Mouse (Mus musculus): ENCODE results near the gene Syndig1.

The Syndig1 gene

DNA sequence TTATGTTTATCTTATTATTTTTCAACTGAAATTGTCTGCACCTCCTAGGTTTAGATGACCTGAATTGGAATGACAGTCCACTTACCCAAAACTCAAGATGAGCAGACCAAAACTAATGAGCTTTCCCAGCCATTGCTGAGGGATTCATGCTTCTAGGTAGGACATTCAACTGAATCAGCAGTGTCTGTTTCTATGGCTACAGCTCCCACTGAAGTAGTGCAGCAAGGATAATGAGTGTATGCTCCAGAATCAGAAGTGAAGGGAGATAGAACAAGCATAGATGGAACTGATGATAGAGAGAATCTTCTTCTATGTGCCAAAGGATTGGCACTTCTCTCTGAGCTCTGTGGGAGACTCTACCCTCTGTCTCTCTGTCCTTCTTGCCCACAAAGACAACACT lies 158.6 kb downstream of the Syndig1 start:
- DNase-seq = no peak

DNA sequence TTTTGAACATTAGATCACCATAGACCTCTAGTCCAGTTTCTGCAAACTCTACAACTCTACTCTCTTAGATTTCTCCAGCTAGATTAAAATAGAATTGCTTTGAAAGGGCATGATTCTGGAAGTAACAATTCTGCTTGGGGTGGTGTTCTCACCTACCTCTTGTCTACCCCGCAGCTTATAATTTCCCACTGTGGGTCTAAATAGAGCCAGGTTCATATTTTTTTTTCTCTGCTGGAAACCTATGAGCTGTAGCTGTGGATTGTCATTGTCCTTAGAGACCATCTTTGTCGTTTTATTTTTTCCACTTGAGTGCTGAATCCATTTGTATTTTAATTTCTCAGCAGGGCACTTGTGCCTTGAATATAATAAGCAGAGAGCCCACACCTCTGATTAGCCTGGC lies 162.5 kb downstream of the Syndig1 start:
- DNase-seq = no peak

DNA sequence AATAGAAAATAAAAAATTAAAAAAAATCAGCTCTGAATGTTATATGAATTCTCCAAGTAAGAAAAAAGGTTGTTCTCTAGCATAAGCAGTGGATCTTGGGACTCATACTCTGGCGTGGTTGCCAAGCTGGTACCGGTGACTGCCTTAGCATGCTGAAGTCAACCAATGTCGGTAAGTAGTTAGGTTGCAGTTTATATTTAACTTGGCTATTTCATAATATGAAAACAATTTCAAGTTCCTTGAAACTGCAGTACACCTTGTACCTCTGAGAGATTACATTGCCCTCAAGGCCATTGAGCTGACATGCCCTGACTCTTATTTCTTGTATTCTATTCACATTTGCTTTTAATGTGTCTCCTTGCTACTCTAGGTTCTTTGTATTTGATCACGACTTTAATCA lies 163.9 kb downstream of the Syndig1 start:
- DNase-seq = no peak

DNA sequence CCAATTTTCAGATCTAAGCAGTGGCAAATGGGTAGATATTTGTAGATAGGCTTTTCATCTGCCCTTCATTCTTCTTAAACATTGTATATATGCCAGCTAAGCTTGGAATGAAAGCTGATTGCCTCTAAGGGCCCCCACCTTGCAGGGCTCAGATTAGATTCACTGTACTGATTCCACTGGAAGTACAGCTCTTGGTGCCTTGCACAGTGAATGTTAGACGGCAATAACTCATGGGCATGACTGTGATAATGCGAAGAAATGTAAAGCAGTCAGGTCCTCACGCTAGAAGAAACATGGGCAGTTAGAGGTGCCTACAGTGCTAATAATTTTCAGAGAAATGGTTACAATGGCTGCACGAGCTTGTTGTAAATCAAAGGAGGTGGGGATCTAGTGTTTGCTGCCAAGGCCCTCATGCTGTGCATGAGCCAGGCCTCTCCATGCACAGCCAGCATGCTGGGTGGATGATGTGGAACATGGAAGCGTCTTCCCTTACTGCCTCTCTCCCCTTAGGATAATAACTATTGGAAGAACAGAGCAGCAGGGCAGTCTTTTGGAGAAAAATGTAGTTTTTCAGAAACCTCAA lies 167.5 kb downstream of the Syndig1 start:
- DNase-seq = no peak

DNA sequence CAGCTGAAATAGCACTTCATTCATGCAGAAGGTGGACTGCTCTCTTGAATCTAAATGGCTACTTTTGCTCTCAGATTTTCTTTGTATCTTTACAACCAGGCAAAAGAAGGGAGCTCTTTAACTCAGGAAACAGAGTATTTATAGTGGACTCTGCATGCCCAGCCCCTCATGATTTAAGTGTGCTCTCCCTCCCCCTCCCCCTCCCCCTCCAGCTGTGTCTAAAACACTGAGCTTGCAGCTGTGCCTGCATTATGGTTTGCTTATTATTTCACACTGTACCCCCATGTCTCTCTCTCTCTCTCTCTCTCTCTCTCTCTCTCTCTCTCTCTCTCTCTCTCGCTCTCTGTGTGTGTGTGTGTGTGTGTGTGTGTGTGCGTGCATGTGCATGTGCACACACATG lies 168.6 kb downstream of the Syndig1 start:
- no peak for DNase-seq

DNA sequence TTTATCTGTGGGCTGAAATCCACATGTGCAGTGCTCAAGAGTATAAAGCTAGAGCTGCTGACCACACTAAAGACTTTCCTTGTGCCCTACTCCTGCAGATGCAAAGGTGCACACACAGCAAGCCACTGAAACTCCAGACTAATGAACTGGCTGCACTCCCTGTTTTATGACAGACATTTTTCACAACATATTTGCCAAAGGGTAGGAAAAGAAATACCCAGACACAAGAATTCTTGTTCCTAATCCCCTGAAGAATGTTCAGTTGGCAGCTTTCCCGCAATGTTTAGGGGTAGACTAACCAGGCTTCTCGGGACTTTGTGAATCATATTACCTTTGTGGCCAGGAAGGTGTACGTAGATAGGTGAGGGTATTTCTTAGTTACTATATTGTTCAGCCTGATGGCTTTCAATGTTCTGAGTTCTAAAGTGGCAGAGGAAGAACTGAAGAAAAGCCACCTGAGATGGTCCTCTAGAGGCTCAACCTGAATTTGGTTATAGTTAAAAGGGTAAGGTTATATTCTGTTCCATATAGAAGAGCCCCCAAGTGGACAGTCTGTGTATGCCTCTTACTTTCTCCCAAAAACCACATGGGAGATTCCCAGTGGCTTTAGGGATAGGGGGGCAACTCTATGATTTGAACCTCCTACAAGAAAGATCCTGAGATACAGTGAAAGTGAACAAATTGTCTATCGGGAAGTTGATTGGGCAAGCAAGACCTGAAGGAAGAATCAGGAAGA lies 169.5 kb downstream of the Syndig1 start:
- no peak for DNase-seq

DNA sequence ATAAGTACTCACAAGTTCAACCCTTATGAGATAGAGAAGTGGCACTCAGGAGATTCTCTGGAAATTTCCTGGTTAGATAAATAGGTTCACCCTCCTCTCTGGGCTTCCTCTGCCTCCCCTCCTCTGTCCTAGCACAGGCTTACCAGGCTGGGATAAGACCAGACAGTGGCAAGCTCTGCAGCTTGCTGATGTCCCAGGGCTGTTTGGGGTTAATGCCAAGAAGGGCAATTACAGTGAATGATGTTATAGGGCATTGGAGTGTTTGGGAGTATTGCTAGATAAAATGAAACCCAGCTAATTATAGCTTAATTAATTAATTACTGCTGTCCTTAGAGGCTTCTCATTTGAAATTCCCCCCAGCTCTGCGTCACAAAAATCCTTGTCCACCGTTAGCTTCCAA lies 171.6 kb downstream of the Syndig1 start:
- no peak for DNase-seq

DNA sequence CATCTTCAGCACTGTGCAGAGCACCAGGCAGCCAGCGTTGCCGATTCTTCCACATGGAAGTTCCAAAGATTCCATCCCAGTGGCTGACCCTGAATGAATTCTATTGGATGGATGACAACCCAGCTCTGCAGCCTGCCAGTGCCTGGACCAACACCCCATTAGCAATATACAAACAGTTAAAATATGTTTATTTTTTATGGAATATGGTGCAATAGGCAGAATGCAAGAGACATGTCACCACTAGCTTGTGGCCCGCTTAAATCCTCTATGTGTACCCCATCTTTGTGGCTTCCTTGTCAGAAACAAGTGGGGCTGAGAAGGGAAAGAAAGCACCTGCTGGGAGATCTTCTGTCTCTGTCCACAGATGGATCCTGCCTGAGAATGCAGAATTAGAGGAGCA lies 174.5 kb downstream of the Syndig1 start:
- DNase-seq = no peak

DNA sequence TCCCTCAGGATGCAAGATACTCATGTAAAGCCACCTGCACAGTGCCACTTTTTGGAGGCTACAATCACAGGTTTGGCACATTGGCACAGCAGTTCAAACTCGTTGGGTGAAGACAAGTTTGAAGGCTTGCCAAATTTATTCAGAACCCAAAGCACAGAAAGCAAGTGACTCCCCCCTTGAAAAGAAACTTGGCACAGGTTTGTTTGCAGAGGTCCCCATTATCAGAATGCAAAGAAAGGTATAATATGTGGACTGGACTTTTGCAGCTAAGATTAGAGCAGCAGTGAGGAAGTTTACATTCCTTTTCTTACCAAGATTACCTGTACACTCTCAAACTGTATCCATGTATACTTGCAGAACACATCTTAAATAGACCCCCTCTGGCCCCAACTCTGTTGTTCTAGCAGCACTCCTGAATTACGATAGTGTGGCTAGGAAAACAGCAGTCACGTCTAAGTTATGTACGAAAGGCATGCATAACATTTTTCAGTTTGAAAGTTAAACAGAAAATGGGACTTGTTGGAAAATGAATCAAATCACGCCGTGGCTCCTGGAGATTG lies 183.9 kb downstream of the Syndig1 start:
- no peak for DNase-seq

DNA sequence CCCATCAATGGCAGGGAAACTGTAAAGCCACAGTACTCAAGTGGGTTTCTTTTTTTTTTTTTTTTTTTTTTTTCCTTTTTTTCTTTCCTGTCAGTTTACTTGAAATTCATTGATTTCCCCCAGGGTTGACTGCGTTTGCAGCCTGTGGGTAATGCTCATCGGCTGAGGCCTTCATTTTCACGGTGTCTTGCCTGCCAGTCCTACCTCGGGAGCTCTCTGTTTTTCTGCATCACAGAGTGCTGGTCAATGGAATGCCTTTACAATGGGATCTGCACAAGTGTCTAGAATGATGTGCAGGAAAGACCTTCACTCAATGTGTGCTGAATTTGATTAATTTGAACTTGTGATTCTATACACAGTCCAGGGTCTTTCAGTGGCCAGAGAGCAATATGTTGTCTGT lies 184.8 kb downstream of the Syndig1 start:
- no peak for DNase-seq

DNA sequence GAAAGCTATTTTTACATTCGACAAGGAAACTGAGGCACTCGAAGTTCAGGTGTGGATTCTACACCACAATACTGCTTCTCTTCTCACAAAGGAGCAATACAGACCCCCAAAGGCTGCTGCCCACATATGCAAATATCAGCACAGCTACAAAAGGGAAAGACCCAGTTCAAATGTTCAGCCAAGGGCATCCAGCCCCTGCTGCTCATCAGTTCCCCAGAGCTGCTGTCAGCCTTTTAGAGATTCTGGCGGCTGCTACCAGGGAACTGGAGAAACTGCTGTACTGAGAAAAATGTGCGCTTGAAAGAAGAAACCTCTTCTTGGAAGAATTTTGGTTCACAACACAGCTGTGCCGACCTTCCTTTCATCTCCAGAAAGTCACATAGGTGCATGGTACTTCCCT lies 187.3 kb downstream of the Syndig1 start:
- DNase-seq = no peak

DNA sequence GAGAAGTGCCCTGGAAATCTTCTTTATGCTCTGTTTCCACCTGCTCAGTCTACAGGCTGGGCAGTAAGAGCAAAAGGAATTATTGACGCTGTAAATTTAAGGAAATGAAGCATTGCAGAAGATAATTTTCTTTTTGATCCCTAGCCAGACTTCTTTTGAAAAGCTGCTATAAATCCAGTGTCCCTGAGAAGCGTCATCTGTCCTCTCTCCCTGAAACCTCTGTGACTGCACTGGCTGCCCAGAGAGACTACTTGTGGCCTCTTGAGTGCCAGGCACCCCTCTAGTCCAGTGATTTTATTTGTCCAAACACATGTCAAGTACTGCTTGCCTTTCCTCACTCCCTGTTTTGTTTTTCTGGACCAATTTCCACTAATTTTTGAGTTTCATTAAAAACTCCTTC lies 191.7 kb downstream of the Syndig1 start:
- no peak for DNase-seq

DNA sequence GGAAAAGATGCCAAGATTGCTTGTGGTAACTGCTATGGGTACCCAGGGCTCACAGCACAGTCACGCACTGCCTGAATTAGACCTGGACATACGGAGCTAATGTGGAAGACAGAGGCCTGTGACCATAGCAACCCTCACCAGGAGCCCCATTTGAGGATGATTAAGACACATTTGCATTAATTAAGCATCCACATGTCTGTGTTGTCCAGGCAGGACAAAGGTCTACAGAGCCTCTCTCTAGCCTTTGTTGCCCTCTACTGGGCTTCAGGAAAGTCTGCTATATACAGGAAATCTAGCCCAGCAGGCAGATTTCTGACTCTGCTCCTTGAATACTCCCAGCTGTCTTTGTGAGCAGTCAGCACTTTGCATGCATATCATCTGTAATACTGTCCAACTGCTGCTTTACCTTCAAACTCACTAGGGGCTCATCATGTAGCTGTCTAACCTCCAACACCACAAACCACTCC lies 194.9 kb downstream of the Syndig1 start:
- DNase-seq = no peak

DNA sequence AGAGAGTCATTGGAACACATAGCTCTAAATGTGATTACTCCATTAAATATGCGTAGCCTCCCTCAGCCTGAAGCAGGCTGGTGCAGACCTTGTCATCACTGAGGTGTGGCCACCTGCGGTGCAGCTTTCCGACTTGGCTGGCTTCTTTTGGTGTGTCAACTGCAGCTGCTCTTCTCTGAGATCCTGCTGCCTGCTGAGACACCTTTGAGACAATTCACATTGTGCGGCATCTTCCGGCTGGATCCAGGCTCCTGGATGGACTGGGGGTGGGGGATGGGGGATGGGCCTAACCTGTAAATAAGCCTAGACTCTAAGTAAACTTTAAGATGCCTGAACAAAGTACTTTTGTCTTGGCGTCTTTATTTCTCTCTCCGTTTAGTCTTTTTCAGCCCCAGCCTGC lies 214.5 kb downstream of the Syndig1 start:
- DNase-seq = no peak

Data from spleen, adult 18-20 months (tissue).